Mouse (Mus musculus): ENCODE measurements around the gene Nek10.
"Not testable (repeated sequence)": the region's sequence is repeated elsewhere in the genome, so short reads cannot be mapped to it uniquely, and the experiment has no call there.

The Nek10 gene

GRCm38 (mm10) chr14:14870463-14870862 lies 67.2 kb downstream of the Nek10 start:
- no peak for DNase-seq (ENCODE audit: inconsistent ontology term)

- no peak for DNase-seq (ENCODE audit: inconsistent ontology term)
Measured at GRCm38 (mm10) chr14:14871121-14871520, 67.9 kb downstream of the Nek10 start.

- no peak for DNase-seq (ENCODE audit: inconsistent ontology term)
Measured at GRCm38 (mm10) chr14:14871700-14872099, 68.5 kb downstream of the Nek10 start.

- peak; percentile 54 for DNase-seq (ENCODE audit: inconsistent ontology term)
Measured at GRCm38 (mm10) chr14:14893932-14894652, 90.9 kb downstream of the Nek10 start.

DNA sequence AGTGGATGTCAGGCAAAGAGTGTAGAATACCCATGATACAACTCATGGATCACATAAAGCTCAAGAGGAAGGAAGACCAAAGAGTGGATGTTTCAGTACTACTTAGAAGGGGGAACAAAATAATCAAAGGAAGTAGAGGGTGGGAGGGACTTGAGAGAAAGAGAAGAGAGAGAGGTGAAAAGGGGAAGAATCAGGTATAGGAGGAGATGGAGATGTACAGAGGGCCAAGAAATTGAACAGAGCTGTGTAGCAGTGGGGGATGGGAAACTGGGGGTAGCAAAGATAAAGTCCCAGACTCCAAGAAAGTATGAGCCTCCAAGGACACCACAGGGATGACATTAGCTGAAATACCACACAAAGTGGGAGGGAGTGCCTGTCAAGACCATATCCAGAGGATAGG lies 91.6 kb downstream of the Nek10 start:
- DNase-seq (ENCODE audit: inconsistent ontology term), result no peak

DNA sequence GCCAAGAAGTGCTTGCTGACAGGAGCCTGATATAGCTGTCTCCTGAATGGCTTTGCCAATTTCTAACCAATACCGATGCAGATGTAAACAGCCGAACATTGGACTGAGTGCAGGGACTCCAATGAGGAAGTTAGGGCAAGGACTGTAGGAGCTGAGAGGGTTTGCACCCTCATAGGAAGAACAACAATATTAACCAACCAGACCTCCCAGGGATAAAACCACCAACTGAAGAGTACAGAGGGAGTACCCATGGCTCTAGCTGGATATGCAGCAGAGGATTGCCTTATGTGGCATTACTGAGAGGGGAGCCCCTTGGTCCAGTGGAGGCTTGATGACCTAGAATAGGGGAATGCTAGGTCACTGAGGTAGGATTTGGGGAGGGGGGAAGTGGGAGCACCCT lies 92.1 kb downstream of the Nek10 start:
- DNase-seq (ENCODE audit: inconsistent ontology term), result no peak

DNA sequence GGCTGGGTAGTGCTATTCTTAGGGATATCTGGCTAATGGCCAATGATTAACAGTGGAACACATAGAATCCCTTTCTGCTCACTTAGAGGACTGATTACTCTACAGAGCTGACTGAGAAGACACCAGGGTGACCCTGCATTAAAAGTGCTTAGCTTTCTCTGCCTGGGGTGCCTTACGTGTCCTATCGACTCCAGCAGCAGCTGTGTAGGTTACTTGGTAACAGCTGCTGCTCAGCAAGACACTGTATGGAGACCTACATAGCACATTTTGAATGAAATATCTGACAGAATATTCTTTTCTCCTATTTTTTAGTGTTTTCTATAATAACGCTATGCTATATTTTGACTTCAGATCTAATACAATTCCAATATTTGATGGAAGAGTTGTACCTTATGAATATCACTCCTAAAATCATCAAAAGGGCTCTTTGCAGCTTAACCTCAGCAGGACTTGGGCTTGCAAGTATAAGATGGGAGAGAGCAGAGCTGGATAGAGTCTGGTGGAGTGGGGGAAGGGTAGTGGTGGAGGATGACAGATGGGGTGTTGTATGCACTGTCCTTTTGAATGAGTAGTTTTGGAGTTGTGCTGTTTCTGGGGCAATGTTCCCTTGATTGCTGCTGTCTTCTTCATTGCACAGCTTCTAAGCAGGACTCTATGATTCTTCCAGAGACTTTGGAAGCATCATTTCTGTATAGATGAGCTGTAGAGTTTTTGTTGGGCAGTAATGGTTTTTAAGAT lies 93.4 kb downstream of the Nek10 start:
- no peak for DNase-seq (ENCODE audit: inconsistent ontology term)

- DNase-seq (ENCODE audit: inconsistent ontology term), result peak; percentile 34
Measured at GRCm38 (mm10) chr14:14904750-14905529, 101.7 kb downstream of the Nek10 start.

- DNase-seq (ENCODE audit: inconsistent ontology term), result no peak
Measured at GRCm38 (mm10) chr14:14905530-14905852, 102.3 kb downstream of the Nek10 start.

DNA sequence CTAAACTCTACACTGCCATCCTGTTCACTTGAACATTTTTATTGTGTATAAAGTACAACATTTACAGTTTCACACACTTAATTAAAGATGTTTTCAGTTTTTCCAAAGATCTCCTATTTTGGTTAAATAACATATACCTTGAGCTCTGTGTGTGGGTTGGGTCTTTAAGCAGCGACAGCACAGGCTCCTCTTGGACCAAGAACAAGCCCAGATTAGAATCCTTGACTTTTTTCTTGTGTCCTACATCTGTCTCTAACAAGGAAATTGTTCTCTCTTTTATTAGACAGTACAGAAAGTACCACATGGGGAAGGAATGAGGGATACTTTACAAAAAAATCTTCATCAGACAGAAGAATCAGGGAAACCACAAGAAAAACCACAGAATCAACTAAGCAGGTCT lies 122.4 kb downstream of the Nek10 start:
- no peak for DNase-seq (ENCODE audit: inconsistent ontology term)

DNA sequence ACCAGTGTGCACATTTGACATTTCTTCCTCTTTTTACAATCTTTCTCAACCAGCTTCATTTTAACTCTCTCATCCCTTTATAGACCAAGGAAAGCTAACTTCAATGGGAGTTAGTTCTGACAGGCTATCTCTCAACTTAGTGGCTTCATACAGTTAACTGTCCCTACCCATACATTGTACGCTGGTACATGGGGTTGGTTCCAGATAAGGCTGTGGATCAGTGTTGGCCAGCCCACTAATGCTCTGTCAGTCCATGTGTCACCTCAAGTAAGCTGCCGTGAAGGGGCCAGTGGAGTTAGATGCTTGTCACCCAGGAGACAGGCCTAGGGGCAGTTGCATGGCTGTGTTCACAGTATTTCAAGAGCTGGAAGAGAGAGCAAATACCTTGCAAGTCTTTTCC lies 124.3 kb downstream of the Nek10 start:
- no peak for DNase-seq (ENCODE audit: inconsistent ontology term)

DNA sequence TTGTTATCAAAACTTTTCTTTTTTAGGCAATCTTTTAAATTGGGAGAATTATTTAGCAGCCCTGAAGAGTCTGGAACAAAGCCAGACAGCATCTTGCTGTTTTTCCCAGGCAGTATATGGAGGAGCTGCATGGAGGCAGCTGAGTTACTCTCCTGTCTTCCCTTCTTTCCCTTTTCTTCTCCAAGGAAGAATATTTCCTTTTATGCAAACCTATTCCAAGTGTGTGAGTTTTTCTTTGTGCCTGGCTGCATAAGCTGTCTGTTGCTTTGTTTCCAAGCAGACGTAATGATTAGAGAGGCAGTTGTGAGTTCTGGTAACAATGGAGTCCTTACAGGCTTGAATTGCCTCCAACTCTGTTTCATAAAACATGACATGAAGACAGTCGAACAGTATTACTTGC lies 131.8 kb downstream of the Nek10 start:
- DNase-seq (ENCODE audit: inconsistent ontology term), result no peak

- DNase-seq (ENCODE audit: inconsistent ontology term), result no peak
Measured at GRCm38 (mm10) chr14:14945930-14946329, 142.7 kb downstream of the Nek10 start.

- DNase-seq (ENCODE audit: inconsistent ontology term), result no peak
Measured at GRCm38 (mm10) chr14:14949023-14949422, 145.8 kb downstream of the Nek10 start.

GRCm38 (mm10) chr14:14951808-14952207 lies 148.6 kb downstream of the Nek10 start:
- no peak for DNase-seq (ENCODE audit: inconsistent ontology term)

- DNase-seq (ENCODE audit: inconsistent ontology term), result no peak
Measured at GRCm38 (mm10) chr14:14959780-14960440, 156.7 kb downstream of the Nek10 start.

- DNase-seq (ENCODE audit: inconsistent ontology term), result no peak
Measured at GRCm38 (mm10) chr14:14960441-14960988, 157.3 kb downstream of the Nek10 start.

DNA sequence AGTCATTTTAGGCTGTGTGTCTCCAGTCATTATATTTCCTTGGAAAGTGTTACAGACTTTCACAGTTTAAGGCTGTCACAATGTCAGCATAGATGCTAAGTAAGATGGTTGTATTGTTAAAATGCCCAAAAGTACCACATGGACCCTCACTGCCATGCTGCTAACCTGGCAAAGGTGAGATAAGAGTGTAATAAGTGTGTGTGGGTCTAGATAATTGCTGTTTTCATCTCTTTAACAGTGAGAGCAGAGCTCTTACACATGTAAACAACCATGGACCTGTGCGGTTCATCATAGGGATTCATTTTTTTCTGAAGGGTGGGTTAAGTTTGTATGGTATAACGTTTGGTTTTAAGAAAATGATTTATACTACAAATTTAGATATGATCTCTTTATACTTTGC lies 167.4 kb downstream of the Nek10 start:
- no peak for DNase-seq (ENCODE audit: inconsistent ontology term)

GRCm38 (mm10) chr14:14971056-14971455 lies 167.8 kb downstream of the Nek10 start:
- DNase-seq (ENCODE audit: inconsistent ontology term), result peak; percentile 22

DNA sequence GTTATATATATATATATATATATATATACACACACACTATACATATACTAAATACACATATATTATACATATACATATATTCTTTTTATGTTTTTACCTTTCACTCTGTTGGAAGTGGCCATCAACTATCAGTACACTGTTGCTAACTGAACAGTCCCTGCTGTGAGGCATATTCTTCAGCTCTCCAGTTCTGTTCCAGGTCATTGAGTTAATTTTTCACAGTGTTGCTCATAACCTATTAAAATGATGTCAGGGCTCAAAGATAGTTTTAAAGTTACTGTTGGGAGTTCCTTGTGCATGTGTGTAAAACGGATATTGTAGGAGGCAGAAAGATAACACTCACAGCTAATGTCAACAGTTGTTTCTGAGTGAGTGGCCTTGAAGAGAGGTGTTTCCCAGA lies 170.9 kb downstream of the Nek10 start:
- DNase-seq (ENCODE audit: inconsistent ontology term), result peak; percentile 8

DNA sequence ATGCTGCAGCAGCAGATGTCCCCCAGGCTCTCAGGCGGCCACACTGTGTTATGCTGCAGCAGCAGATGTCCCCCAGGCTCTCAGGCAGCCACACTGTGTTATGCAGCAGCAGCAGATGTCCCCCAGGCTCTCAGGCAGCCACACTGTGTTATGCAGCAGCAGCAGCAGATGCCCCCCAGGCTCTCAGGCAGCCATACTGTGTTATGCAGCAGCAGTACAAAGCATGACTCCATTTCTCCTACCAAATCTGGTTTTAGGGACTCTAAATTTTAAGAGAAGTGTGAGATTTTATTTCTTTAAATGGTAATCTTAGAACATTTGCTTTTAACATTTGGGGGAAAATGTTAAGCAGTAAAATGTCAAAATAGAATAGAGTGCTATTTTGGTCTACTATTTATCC lies 180.9 kb downstream of the Nek10 start:
- DNase-seq (ENCODE audit: inconsistent ontology term), result not testable (repeated sequence)

All from Muller cell, postnatal 12 days (primary cell).